Mouse (Mus musculus) C2C12 (cell line): Measurements from ENCODE around the gene Tmem109.

Experiments used
- CTCF ChIP-seq: IDR thresholded peaks from one replicate; pipeline ENCODE4 v1.5.1; 2011; ENCODE audit not compliant: control insufficient read depth, insufficient read depth, insufficient read length
- MYOD1 ChIP-seq: IDR thresholded peaks from one replicate; pipeline ENCODE4 v1.6.1; 2011; ENCODE audit warnings: low read depth; ENCODE audit not compliant: control insufficient read depth, insufficient read length

- TF ChIP-seq CTCF, result no peak
- TF ChIP-seq MYOD1, result no peak
Observed at GRCm38 (mm10) chr19:10842914-10843313, 38.9 kb downstream of the Tmem109 start.
